Mouse (Mus musculus): Measurements from ENCODE around the gene Il17d. TPM values are rescaled to one million over a fixed set of nuclear protein-coding genes. Genes with fewer than 3 reads are reported as not detected.

Gene Il17d
- total and polyA plus RNA-seq, 3 experiments = 0.08 TPM; not detected in 2

DNA sequence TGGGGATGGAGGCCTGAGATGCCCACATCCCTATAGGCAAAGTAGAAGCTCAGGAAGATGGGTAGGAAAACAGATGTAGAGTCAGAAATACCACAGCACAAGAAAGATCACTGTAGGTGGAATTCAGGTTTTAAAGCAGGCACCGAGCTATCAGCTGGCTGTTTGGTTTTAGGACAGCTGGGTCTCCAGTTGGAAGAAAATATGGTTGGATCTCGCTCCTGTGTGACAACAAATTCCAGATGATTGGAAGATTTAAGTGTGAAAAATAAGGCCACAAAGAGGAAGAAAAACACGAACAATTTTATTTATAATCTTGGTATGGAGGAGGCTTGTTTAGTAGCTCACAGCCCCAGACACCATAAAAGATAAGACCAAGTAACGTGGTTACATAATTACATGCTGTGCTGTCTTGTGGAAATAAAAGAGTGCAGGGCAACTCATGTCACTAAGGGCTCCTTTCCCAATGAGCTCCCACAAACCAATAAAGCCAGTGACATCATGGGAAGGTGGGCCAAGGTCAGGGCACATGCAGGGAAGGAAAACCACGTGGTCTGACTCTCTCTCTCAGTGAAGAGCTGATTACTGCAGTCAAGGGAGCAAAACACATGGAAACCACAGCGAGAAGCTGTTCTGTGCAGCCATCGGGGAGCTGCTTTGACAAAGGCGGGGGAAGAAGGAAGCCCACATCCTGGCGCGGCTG, 4.7 kb downstream of the Il17d start:
- TF ChIP-seq MAX (IDR thresholded peaks at IDR 0.05; ENCODE audit: low read length) (peak; percentile 59; the same call in 1 of the 2 replicates), SMC3 (IDR thresholded peaks at IDR 0.05; ENCODE audit: low read depth, low read length) (no peak)
- peaks cover 11 to 27% of the 10 kb centered on the region in 2 experiments for H3K4me1 ChIP-seq (ENCODE audit: control insufficient read depth in 1 of 2, insufficient read depth in 2 of 2)
- H3K36me3 ChIP-seq (replicated peaks in 1 of 2; ENCODE audit: control insufficient read depth in 1 of 2, insufficient read depth in 1 of 2, low read length in 1 of 2) = no peaks in the 10 kb centered on the region
- H3K9me3 ChIP-seq (replicated peaks; ENCODE audit: low read length) = no peaks in the 10 kb centered on the region
- H3K4me3 ChIP-seq (replicated peaks in 1 of 3; ENCODE audit: low read depth in 2 of 3, low read length in 2 of 3, poor library complexity in 1 of 3) = no peak overlapping the region
- H3K9ac ChIP-seq (ENCODE audit: insufficient read depth, low read depth) = no peak overlapping the region
- dilution Hi-C loops (cut with MboI; ENCODE audit: extremely low pct_ligation_motif_present, extremely low pct_unique_long_range_greater_than_20kb, low sequenced_read_pairs) (no loop called here), in situ Hi-C loops (cut with MboI; ENCODE audit: low pct_ligation_motif_present, low pct_unique_long_range_greater_than_20kb, low sequenced_read_pairs) (no loop called here)
- peaks cover 20% of the 10 kb centered on the region for H3K27me3 ChIP-seq (replicated peaks)
- no peak for DNase-seq (ENCODE audit: extremely low read depth)
- no peak overlapping the region for H3K27ac ChIP-seq (ENCODE audit: insufficient read depth, low read depth)
- H3K4me2 ChIP-seq (ENCODE audit: insufficient read depth, low read depth, poor library complexity, severe bottlenecking) = no peak overlapping the region
- H3K79me2 ChIP-seq (replicated peaks; ENCODE audit: control insufficient read depth, extremely low read depth, insufficient read depth, poor library complexity, severe bottlenecking) = no peaks in the 10 kb centered on the region

DNA sequence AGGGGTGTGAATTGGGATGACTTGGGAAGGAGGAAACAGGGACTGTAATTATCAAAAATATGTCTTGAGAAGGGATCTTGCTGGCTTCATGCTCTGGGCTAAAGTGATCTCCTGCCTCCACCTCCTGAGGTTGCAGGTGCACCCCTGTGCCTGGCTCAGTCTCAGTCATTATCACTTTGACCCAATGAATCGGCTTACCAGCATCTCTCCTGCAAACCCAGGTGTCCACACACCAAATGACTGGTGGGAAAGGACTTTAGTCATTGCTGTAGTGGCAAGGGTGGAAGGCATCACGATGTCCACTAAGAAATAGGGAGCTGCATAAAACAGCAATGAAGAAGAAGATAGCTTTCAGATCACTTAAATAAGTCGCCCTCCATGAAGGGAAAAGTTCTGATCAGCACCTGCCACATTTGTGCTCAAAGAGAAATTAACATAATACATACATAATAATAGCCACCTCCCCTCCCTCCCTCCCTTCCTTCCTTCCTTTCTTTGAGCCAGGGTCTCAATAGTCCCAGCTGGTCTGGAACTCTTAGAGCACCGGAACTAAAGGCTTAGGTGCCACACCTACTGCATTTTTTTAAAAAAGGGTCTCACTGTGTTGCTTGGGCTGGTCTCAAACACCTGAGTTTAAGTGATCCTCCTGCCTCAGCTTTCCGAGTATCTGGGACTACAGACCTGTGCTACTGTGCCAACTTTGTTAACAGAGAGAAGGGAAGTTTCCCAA, 5.4 kb downstream of the Il17d start:
- H3K27me3 ChIP-seq (replicated peaks) = peaks cover 15% of the 10 kb centered on the region

DNA sequence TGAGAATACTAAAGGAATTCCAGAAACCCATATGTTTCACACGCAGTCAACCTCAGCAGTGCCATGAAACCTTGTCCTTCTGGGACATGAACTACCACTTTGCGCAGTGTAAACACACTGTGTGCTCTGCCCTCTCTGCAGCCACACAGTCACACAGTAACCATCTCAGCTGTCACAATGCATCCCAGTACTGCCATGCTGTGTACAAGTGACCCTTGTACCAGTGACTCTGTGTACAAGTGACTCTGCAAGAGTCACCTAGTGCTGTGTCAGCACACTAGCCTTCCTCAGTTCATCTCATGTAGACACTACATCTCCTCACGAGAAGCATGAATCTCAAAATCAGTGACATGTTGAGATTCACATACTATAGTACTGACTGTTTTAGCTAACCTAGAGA, 8.0 kb downstream of the Il17d start:
- DNase-seq (ENCODE audit: extremely low read depth) = no peak
- Histone ChIP-seq H3K4me3 (replicated peaks in 1 of 3; ENCODE audit: low read depth in 2 of 3, low read length in 2 of 3, poor library complexity in 1 of 3) (no peak overlapping the region), H3K9ac (ENCODE audit: insufficient read depth, low read depth) (no peak overlapping the region), H3K36me3 (replicated peaks in 1 of 2; ENCODE audit: control insufficient read depth in 1 of 2, insufficient read depth in 1 of 2, low read length in 1 of 2) (no peaks in the 10 kb centered on the region), H3K4me1 (ENCODE audit: control insufficient read depth in 1 of 2, insufficient read depth in 2 of 2) (peaks cover 2 to 8% of the 10 kb centered on the region in 2 experiments), H3K27me3 (replicated peaks) (peaks cover 8% of the 10 kb centered on the region), H3K27ac (ENCODE audit: insufficient read depth, low read depth) (no peak overlapping the region), H3K9me3 (replicated peaks; ENCODE audit: low read length) (no peaks in the 10 kb centered on the region), H3K79me2 (replicated peaks; ENCODE audit: control insufficient read depth, extremely low read depth, insufficient read depth, poor library complexity, severe bottlenecking) (no peaks in the 10 kb centered on the region), H3K4me2 (ENCODE audit: insufficient read depth, low read depth, poor library complexity, severe bottlenecking) (no peak overlapping the region)
- TF ChIP-seq IRF4 (IDR thresholded peaks at IDR 0.05; ENCODE audit: low read depth, low read length) (no peak), TBP (conservative IDR thresholded peaks at IDR 0.05; ENCODE audit: low read depth, low read length) (no peak), POLR2A (IDR thresholded peaks at IDR 0.05; ENCODE audit: low read depth, low read length) (no peak), UBTF (IDR thresholded peaks at IDR 0.05; ENCODE audit: low read depth, low read length) (no peak), RCOR1 (conservative IDR thresholded peaks at IDR 0.05; ENCODE audit: low read depth, low read length) (no peak), ELF1 (IDR thresholded peaks at IDR 0.05; ENCODE audit: low read depth, low read length) (no peak), MAX (IDR thresholded peaks at IDR 0.05; ENCODE audit: low read length) (no peak), TCF12 (IDR thresholded peaks at IDR 0.05; ENCODE audit: low read depth, low read length) (no peak), CHD2 (IDR thresholded peaks at IDR 0.05; ENCODE audit: low read length) (no peak)
- dilution Hi-C loops (cut with MboI; ENCODE audit: extremely low pct_ligation_motif_present, extremely low pct_unique_long_range_greater_than_20kb, low sequenced_read_pairs) (no loop called here), in situ Hi-C loops (cut with MboI; ENCODE audit: low pct_ligation_motif_present, low pct_unique_long_range_greater_than_20kb, low sequenced_read_pairs) (no loop called here)

More for the DNA sequence above, 5.4 kb downstream of the Il17d start:
- H3K36me3 ChIP-seq (replicated peaks in 1 of 2; ENCODE audit: control insufficient read depth in 1 of 2, insufficient read depth in 1 of 2, low read length in 1 of 2) = no peaks in the 10 kb centered on the region
- in situ Hi-C loops (cut with MboI; ENCODE audit: low pct_ligation_motif_present, low pct_unique_long_range_greater_than_20kb, low sequenced_read_pairs) (no loop called here), dilution Hi-C loops (cut with MboI; ENCODE audit: extremely low pct_ligation_motif_present, extremely low pct_unique_long_range_greater_than_20kb, low sequenced_read_pairs) (no loop called here)
- DNase-seq (ENCODE audit: extremely low read depth) = no peak
- H3K9ac ChIP-seq (ENCODE audit: insufficient read depth, low read depth) = no peak overlapping the region
- no peaks in the 10 kb centered on the region for H3K79me2 ChIP-seq (replicated peaks; ENCODE audit: control insufficient read depth, extremely low read depth, insufficient read depth, poor library complexity, severe bottlenecking)
- H3K27ac ChIP-seq (ENCODE audit: insufficient read depth, low read depth) = no peak overlapping the region
- TF ChIP-seq ZC3H11A (IDR thresholded peaks at IDR 0.05; ENCODE audit: low read depth, low read length) (no peak), JUN (IDR thresholded peaks at IDR 0.05; ENCODE audit: insufficient read depth, low read depth, low read length) (no peak), UBTF (IDR thresholded peaks at IDR 0.05; ENCODE audit: low read depth, low read length) (no peak), IRF4 (IDR thresholded peaks at IDR 0.05; ENCODE audit: low read depth, low read length) (no peak), EP300 (IDR thresholded peaks at IDR 0.05; ENCODE audit: low read length) (no peak), JUND (conservative IDR thresholded peaks at IDR 0.05; ENCODE audit: low read depth, low read length) (no peak), MXI1 (IDR thresholded peaks at IDR 0.05; ENCODE audit: low read depth, low read length) (no peak), PAX5 (IDR thresholded peaks at IDR 0.05; ENCODE audit: low read length) (no peak), GABPA (IDR thresholded peaks at IDR 0.05; ENCODE audit: insufficient replicate concordance, low read depth, low read length) (no peak), NELFE (IDR thresholded peaks at IDR 0.05; ENCODE audit: low read depth, low read length) (no peak), SMC3 (IDR thresholded peaks at IDR 0.05; ENCODE audit: low read depth, low read length) (no peak), CHD1 (IDR thresholded peaks at IDR 0.05; ENCODE audit: low read depth, low read length) (no peak), POLR2AphosphoS2 (IDR thresholded peaks at IDR 0.05; ENCODE audit: low read depth, low read length) (no peak), TCF12 (IDR thresholded peaks at IDR 0.05; ENCODE audit: low read depth, low read length) (no peak), NRF1 (IDR thresholded peaks at IDR 0.05; ENCODE audit: low read depth, low read length) (no peak), POLR2A (IDR thresholded peaks at IDR 0.05; ENCODE audit: low read depth, low read length) (no peak)
- H3K9me3 ChIP-seq (replicated peaks; ENCODE audit: low read length) = no peaks in the 10 kb centered on the region
- H3K4me3 ChIP-seq (replicated peaks in 1 of 3; ENCODE audit: low read depth in 2 of 3, low read length in 2 of 3, poor library complexity in 1 of 3) = no peak overlapping the region
- peaks cover 7 to 22% of the 10 kb centered on the region in 2 experiments for H3K4me1 ChIP-seq (ENCODE audit: control insufficient read depth in 1 of 2, insufficient read depth in 2 of 2)
- H3K4me2 ChIP-seq (ENCODE audit: insufficient read depth, low read depth, poor library complexity, severe bottlenecking) = no peak overlapping the region

All from CH12.LX (cell line).